Mouse (Mus musculus): ENCODE data around the gene Mpdu1. TPM values are rescaled to one million over a fixed set of nuclear protein-coding genes. Genes with fewer than 3 reads are reported as not detected.
"Not testable (repeated sequence)": the region's sequence is repeated elsewhere in the genome, so short reads cannot be mapped to it uniquely, and the experiment has no call there.

The Mpdu1 gene
- polyA plus RNA-seq, 1 experiment from 2014 or later: 83.0 TPM

DNA sequence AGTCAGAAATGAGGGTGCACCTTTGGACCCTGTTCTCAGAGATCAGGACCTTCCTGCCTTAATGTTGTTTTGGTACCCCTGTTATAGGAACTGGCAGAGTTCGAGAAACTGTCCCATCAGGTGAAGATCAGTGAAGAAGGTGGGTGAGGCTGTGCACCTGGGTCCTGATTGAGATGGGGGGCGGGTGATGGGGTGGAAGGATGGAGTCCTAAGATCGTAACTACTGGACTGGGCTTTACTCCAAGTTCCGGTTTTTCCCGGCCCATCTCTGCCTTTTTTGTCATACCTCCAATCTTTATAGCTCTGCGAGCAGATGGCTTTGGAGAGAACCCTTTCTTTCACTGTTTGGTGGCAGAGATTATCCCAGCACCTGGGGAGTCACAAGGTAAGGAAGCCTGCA lies 40.0 kb downstream of the Mpdu1 start:
- ATAC-seq (no peak), DNase-seq (ENCODE audit: low spot score) (peak; percentile 13)
- WGBS: 38% methylated on average over 6 of the region's 6 CpGs

GRCm38 (mm10) chr11:69621571-69622268 lies 40.7 kb downstream of the Mpdu1 start, which contains the start of gene Sat2:
Gene Sat2 (plus strand): TSS chr11:69622024.
- Histone ChIP-seq H3K4me3 (ENCODE audit: low read depth, low read length) (peak within 1 kb of the TSS; percentile 45), H3K4me1 (ENCODE audit: control insufficient read depth, insufficient read depth, low read length) (peaks cover 10% of the 10 kb centered on the region), H3K4me2 (ENCODE audit: low read length) (peak within 1 kb of the TSS; percentile 77), H3K9me3 (replicated peaks; ENCODE audit: control insufficient read depth, low read length) (no peaks in the 10 kb centered on the region), H3K27ac (ENCODE audit: low read depth, low read length) (peak within 1 kb of the TSS; percentile 60), H3K9ac (ENCODE audit: low read length) (peak within 1 kb of the TSS; percentile 80), H3K36me3 (ENCODE audit: control insufficient read depth, insufficient read depth, low read length) (no peaks in the 10 kb centered on the region), H3K27me3 (replicated peaks; ENCODE audit: control insufficient read depth, insufficient read depth, low read length) (no peaks in the 10 kb centered on the region)
- ATAC-seq (peak; percentile 92), DNase-seq (ENCODE audit: low spot score) (peak; percentile 86)
- WGBS: under 1% methylated on average over 20 of the region's 20 CpGs

More for the DNA sequence above, 40.0 kb downstream of the Mpdu1 start:
- Histone ChIP-seq H3K4me1 (ENCODE audit: control insufficient read depth, insufficient read depth, low read length) (peaks cover 10% of the 10 kb centered on the region), H3K4me3 (ENCODE audit: low read depth, low read length) (peak overlapping the region; percentile 45), H3K9ac (ENCODE audit: low read length) (peak overlapping the region; percentile 80), H3K4me2 (ENCODE audit: low read length) (peak overlapping the region; percentile 77), H3K36me3 (ENCODE audit: control insufficient read depth, insufficient read depth, low read length) (no peaks in the 10 kb centered on the region), H3K27me3 (replicated peaks; ENCODE audit: control insufficient read depth, insufficient read depth, low read length) (no peaks in the 10 kb centered on the region), H3K27ac (ENCODE audit: low read depth, low read length) (peak overlapping the region; percentile 60; the same call in 1 of the 2 replicates), H3K9me3 (replicated peaks; ENCODE audit: control insufficient read depth, low read length) (no peaks in the 10 kb centered on the region)

DNA sequence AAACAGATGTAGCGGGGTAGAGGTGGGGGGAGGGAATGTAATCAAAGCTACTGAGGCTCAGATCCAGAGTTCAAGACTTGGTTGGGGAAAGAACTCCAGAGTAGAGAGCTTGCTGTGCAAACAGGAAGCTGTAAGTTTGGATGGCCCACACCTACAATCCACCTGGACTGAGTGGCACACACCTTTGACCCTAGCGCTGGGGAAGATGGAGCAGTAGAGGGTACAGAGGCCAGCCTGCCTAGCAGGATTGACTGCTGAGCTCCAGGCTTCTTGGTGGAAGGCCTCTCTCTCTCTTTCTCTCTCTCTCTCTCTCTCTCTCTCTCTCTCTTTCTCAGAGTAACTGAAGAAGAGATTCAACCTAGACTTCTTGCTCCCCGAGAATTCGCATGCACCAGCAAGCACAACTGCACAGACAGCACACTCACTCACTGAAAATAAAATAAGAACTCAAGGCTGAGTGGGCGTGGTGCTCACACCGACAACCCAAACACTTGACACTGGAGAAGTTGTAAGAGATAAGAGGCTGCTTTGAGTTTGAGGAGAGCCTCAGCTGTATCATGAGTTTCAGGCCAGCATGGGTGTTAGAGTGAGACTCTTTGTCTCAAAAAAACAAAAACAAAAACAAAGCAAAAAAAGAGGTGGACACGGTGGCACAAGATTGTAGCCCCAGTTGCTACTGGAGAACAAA lies 41.9 kb downstream of the Mpdu1 start:
- Histone ChIP-seq H3K4me3 (ENCODE audit: low read depth, low read length) (no peak overlapping the region), H3K9ac (ENCODE audit: low read length) (no peak overlapping the region), H3K4me2 (ENCODE audit: low read length) (no peak overlapping the region), H3K27me3 (replicated peaks; ENCODE audit: control insufficient read depth, insufficient read depth, low read length) (no peaks in the 10 kb centered on the region), H3K36me3 (ENCODE audit: control insufficient read depth, insufficient read depth, low read length) (no peaks in the 10 kb centered on the region), H3K9me3 (replicated peaks; ENCODE audit: control insufficient read depth, low read length) (no peaks in the 10 kb centered on the region), H3K4me1 (ENCODE audit: control insufficient read depth, insufficient read depth, low read length) (peaks cover 10% of the 10 kb centered on the region), H3K27ac (ENCODE audit: low read depth, low read length) (no peak overlapping the region)
- DNase-seq (ENCODE audit: low spot score) (no peak), ATAC-seq (no peak)
- WGBS: 87% methylated on average over 7 of the region's 7 CpGs

DNA sequence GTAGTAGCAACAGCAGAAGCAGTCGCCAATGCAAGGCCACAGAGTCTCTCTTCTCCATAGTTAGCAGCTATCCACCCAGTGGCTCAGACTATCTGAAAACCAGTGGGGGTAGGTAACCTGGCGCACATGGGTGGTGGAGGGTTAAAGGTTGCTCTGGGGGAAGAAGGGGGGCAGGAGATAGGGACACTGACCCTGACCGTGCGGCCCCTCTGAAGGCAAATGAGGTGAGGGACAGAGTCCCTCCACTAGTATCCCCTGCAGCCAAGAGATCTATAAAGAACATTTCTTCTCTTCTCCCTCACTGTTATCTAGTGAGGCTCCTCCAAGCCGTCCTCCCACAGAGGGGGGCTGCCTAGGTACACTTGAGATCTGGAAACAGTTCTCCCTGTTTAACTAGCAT lies 44.6 kb downstream of the Mpdu1 start, which contains the start of gene Shbg:
Shbg (minus strand) TSS at position 101 of the 400 bp plus-strand sequence.
- Histone ChIP-seq H3K4me2 (ENCODE audit: low read length) (no peak within 1 kb of the TSS), H3K36me3 (ENCODE audit: control insufficient read depth, insufficient read depth, low read length) (no peaks in the 10 kb centered on the region), H3K27ac (ENCODE audit: low read depth, low read length) (no peak within 1 kb of the TSS), H3K4me3 (ENCODE audit: low read depth, low read length) (no peak within 1 kb of the TSS), H3K9me3 (replicated peaks; ENCODE audit: control insufficient read depth, low read length) (no peaks in the 10 kb centered on the region), H3K9ac (ENCODE audit: low read length) (peak within 1 kb of the TSS; percentile 2; the same call in 1 of the 2 replicates), H3K4me1 (ENCODE audit: control insufficient read depth, insufficient read depth, low read length) (peaks cover 11% of the 10 kb centered on the region), H3K27me3 (replicated peaks; ENCODE audit: control insufficient read depth, insufficient read depth, low read length) (no peaks in the 10 kb centered on the region)
- DNase-seq (ENCODE audit: low spot score): no peak
- ATAC-seq: no peak
- 79% methylated on average over 5 of the region's 5 CpGs for WGBS

- H3K9ac ChIP-seq (ENCODE audit: low read length): peak overlapping the region; percentile 2; the same call in 1 of the 2 replicates
- 48% methylated on average over 10 of the region's 10 CpGs for WGBS
- H3K27me3 ChIP-seq (replicated peaks; ENCODE audit: control insufficient read depth, insufficient read depth, low read length): no peaks in the 10 kb centered on the region
- DNase-seq (ENCODE audit: low spot score) (no peak), ATAC-seq (no peak)
- peaks cover 6% of the 10 kb centered on the region; the same call in 1 of the 2 replicates for H3K4me1 ChIP-seq (ENCODE audit: control insufficient read depth, insufficient read depth, low read length)
- H3K27ac ChIP-seq (ENCODE audit: low read depth, low read length): no peak overlapping the region
- H3K36me3 ChIP-seq (ENCODE audit: control insufficient read depth, insufficient read depth, low read length): no peaks in the 10 kb centered on the region
- no peak overlapping the region for H3K4me3 ChIP-seq (ENCODE audit: low read depth, low read length)
- no peak overlapping the region for H3K4me2 ChIP-seq (ENCODE audit: low read length)
- H3K9me3 ChIP-seq (replicated peaks; ENCODE audit: control insufficient read depth, low read length): no peaks in the 10 kb centered on the region
These were observed 45.7 kb downstream of the Mpdu1 start for GRCm38 (mm10) chr11:69616781-69617180.

DNA sequence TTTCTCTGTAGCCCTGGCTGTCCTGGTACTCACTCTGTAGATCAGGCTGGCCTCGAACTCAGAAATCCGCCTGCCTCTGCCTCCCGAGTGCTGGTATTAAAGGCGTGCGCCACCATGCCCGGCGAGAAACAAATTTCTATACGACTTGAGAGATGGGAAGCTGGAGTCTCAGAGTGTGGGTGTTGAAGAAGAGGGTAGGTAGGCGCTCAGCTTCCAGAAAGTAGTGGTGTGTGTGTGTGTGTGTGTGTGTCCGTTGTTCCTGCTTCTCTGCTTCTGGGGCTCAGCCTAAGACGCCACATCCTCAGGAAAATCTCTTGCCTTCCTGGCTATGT lies 48.2 kb downstream of the Mpdu1 start:
- not testable (repeated sequence) for H3K4me3 ChIP-seq (ENCODE audit: low read depth, low read length); H3K4me1 ChIP-seq (ENCODE audit: control insufficient read depth, insufficient read depth, low read length); H3K36me3 ChIP-seq (ENCODE audit: control insufficient read depth, insufficient read depth, low read length); H3K9ac ChIP-seq (ENCODE audit: low read length); H3K9me3 ChIP-seq (replicated peaks; ENCODE audit: control insufficient read depth, low read length); H3K4me2 ChIP-seq (ENCODE audit: low read length); H3K27ac ChIP-seq (ENCODE audit: low read depth, low read length); H3K27me3 ChIP-seq (replicated peaks; ENCODE audit: control insufficient read depth, insufficient read depth, low read length); ATAC-seq; DNase-seq (ENCODE audit: low spot score)
- WGBS: 56% methylated on average over 11 of the region's 11 CpGs

DNA sequence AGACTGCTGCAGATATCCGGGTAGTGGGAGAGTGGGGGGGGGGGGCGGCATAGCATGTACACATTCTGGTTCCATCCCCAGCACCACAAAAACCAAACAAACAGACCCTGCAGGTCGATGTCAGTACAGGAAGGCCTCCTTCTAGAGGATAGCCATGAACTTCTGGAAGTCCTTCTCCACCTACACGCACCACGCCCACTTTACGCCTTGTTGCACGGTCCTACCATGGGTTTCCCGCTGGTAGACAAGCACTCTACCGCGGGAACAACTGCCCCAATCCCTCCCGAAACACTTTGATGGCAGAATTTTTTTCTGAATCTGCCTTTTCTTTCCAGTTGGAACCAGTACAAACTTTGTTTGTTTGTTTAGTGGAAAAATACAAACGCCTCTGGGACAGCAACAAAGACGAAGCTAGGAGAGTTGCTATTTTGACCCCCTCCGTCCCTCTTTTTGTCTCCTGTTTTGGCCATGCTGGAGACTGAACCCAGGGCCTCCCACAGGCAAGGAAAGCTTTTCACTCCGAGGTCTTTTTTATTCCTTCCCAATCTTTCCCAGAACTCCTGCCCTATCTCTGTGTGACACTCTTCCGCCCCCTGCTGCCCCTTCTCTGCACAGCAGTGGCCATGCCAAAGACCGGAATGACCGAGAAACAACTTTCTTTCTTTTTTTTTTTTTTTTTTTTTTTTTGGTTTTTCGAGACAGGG lies 48.7 kb downstream of the Mpdu1 start:
- no peaks in the 10 kb centered on the region for H3K27me3 ChIP-seq (replicated peaks; ENCODE audit: control insufficient read depth, insufficient read depth, low read length)
- H3K36me3 ChIP-seq (ENCODE audit: control insufficient read depth, insufficient read depth, low read length): no peaks in the 10 kb centered on the region
- H3K4me3 ChIP-seq (ENCODE audit: low read depth, low read length): no peak overlapping the region
- ATAC-seq (peak; percentile 71), DNase-seq (ENCODE audit: low spot score) (peak; percentile 84)
- peak overlapping the region; percentile 18 for H3K4me2 ChIP-seq (ENCODE audit: low read length)
- no peak overlapping the region for H3K27ac ChIP-seq (ENCODE audit: low read depth, low read length)
- WGBS: 8% methylated on average over 18 of the region's 19 CpGs
- H3K4me1 ChIP-seq (ENCODE audit: control insufficient read depth, insufficient read depth, low read length): peaks cover 3% of the 10 kb centered on the region; the same call in 1 of the 2 replicates
- no peaks in the 10 kb centered on the region for H3K9me3 ChIP-seq (replicated peaks; ENCODE audit: control insufficient read depth, low read length)
- H3K9ac ChIP-seq (ENCODE audit: low read length): no peak overlapping the region; the same call in 1 of the 2 replicates

GRCm38 (mm10) chr11:69610899-69611298 lies 51.5 kb downstream of the Mpdu1 start:
- Histone ChIP-seq H3K27ac (ENCODE audit: low read depth, low read length) (no peak overlapping the region), H3K4me1 (ENCODE audit: control insufficient read depth, insufficient read depth, low read length) (peaks cover 3% of the 10 kb centered on the region; the same call in 1 of the 2 replicates), H3K4me3 (ENCODE audit: low read depth, low read length) (no peak overlapping the region), H3K27me3 (replicated peaks; ENCODE audit: control insufficient read depth, insufficient read depth, low read length) (no peaks in the 10 kb centered on the region), H3K36me3 (ENCODE audit: control insufficient read depth, insufficient read depth, low read length) (no peaks in the 10 kb centered on the region), H3K9ac (ENCODE audit: low read length) (no peak overlapping the region), H3K9me3 (replicated peaks; ENCODE audit: control insufficient read depth, low read length) (no peaks in the 10 kb centered on the region), H3K4me2 (ENCODE audit: low read length) (no peak overlapping the region)
- no peak for DNase-seq (ENCODE audit: low spot score)
- no peak for ATAC-seq
- 70% methylated on average over 4 of the region's 4 CpGs for WGBS
